Mouse (Mus musculus): ENCODE results near the gene Kcmf1. TPM values are rescaled to one million over a fixed set of nuclear protein-coding genes. Genes with fewer than 3 reads are reported as not detected.

Kcmf1 gene
- polyA plus RNA-seq, 1 experiment from 2014 or later, result 37.7 TPM

DNA sequence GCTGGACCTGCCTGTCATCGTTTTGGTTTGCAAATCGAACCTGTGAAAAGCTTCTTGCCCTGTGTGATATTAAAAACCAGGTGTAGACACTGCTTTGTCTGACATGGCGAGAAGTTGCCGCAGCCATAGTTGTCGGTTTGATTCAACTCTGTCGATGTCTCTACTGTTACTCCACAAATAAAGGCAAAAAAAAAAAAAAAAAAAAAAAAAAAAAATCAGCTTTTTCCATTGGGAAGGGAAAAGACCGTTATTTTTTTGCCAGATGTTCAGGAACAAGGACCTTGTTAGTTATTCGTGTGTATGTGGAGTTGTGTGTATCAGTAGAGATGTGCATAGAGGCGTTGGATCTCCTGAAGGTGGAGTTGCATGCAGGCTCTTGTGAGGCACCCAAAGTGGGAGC, 74.0 kb downstream of the Kcmf1 start:
- peak overlapping the region; percentile 57; the same call in 1 of the 2 replicates for H3K4me3 ChIP-seq
- peak overlapping the region; percentile 72; the same call in 1 of the 2 replicates for H3K27ac ChIP-seq
- no peak for DNase-seq (ENCODE audit: low spot score)
- no peaks in the 10 kb centered on the region for H3K36me3 ChIP-seq
- 41% methylated on average over 9 of the region's 9 CpGs for WGBS
- H3K27me3 ChIP-seq (ENCODE audit: insufficient read depth, poor library complexity, severe bottlenecking), result peaks cover 14% of the 10 kb centered on the region
- peaks cover 16% of the 10 kb centered on the region for H3K4me1 ChIP-seq
- no peaks in the 10 kb centered on the region for H3K9me3 ChIP-seq

DNA sequence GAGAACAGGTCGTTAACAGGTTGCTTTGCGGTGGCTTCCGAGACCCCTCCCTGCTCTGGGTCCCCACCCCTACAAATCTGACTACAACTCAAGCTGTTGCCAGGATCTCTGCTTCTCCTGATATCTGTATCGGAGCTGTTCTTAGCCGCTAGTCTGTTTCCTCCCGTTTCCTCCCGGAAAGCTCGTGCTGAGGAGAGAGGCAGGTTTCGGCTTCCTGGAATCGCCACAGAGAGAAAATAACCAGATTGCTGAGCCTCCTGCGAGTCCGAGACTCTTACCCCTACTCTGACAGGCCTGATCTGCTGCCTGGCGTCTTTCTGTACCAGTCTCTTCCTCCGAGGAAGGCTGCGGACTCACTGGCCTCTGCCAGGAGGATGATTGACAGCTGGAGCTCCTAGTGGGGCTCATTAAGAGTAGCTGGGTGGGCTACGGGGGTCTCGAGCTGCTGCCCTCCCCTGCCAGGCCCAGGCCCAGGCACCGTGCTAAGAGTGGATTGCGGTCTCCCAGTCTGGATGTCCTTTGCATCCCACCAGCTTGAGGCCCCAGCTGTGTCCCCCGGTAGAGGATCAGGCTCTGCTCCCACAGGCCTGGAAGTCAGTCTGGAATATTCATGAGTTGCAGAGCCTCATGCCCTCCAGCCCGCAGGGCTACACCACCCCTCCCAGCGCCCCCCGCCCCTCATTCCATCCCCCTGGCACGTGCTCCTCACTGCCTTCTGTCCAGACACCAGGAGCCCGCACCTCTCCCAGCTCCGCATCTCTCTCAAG, 74.6 kb downstream of the Kcmf1 start:
- Histone ChIP-seq H3K9me3 (no peaks in the 10 kb centered on the region), H3K4me3 (peak overlapping the region; percentile 57), H3K36me3 (no peaks in the 10 kb centered on the region), H3K4me1 (peaks cover 16% of the 10 kb centered on the region), H3K27ac (peak overlapping the region; percentile 72), H3K27me3 (ENCODE audit: insufficient read depth, poor library complexity, severe bottlenecking) (peaks cover 14% of the 10 kb centered on the region)
- WGBS, result 4% methylated on average over 26 of the region's 26 CpGs
- DNase-seq (ENCODE audit: low spot score), result no peak

DNA sequence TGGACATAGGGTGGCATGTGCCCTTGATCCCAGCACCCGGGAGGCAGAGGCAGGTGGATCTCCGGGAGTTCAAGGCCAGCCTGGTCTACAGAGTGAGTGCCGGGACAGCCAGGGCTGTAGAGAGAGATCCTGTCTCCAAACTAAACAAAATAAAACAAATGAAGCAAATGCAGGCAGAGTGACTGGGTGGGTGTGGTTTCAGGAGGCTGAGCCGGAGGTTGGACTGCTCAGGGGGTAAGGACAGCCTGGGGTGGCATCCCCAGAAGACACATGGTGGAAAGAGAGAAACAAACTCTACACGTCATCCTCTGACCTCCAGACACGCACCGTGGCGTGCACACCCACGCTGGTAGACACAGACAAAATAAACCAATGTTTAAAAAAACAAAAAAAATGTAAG, 86.3 kb downstream of the Kcmf1 start:
- no peak overlapping the region for H3K27ac ChIP-seq
- no peak overlapping the region for H3K4me3 ChIP-seq
- DNase-seq (ENCODE audit: low spot score), result no peak
- 80% methylated on average over 9 of the region's 9 CpGs for WGBS
- H3K9me3 ChIP-seq, result no peaks in the 10 kb centered on the region
- no peaks in the 10 kb centered on the region for H3K4me1 ChIP-seq
- H3K27me3 ChIP-seq (ENCODE audit: insufficient read depth, poor library complexity, severe bottlenecking), result no peaks in the 10 kb centered on the region
- H3K36me3 ChIP-seq, result no peaks in the 10 kb centered on the region

DNA sequence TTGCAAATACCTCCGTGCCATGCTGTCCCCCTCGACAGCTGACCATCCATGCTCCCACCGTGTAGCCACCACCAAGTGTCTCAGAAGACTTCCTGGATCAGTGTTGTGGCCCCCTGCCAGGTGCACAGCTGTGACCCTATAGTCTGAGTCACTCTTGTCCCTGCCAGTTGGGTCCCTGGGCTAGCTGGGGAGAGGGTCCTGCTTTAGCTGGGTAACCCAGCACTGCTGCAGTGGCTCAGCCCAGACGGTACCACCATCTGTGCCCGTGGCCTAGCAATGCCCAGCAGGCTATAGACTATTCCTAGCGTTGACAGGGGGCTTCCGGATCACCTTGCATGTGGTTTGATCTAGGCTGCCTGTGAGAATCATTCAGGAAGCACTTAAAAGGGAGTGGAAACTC, 89.5 kb downstream of the Kcmf1 start:
- Histone ChIP-seq H3K36me3 (no peaks in the 10 kb centered on the region), H3K27me3 (ENCODE audit: insufficient read depth, poor library complexity, severe bottlenecking) (no peaks in the 10 kb centered on the region), H3K4me1 (no peaks in the 10 kb centered on the region), H3K27ac (no peak overlapping the region), H3K4me3 (no peak overlapping the region), H3K9me3 (no peaks in the 10 kb centered on the region)
- DNase-seq (ENCODE audit: low spot score), result no peak
- 74% methylated on average over 7 of the region's 7 CpGs for WGBS

DNA sequence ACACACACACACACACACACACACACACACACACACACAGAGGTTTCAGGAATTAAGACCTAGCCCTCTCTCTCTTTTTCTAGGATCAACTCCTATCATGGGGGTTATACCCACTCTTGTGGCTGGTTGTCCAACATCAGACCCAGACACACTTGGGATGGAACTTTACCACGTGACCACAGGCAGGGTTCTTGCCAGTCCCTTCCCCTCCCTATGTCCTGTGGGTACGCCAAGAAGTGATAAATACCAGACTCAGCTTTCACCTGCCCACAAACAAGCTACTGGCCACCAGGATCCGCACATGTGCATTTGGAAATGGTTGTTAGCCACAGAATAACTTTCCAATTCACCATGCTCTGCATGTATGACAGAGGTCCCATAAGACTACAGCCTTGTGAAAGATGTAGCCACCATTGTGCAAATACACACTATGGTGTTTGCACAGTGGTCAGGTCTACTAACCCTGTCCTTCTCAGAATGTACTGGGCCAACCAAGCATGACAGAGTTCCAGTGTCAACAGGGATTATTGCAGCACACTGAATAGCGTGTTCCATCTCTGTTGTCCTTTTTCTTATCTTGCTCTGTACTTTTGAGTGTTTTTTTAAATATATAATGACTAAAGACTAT, 90.1 kb downstream of the Kcmf1 start:
- no peak overlapping the region for H3K4me3 ChIP-seq
- DNase-seq (ENCODE audit: low spot score), result no peak
- no peaks in the 10 kb centered on the region for H3K4me1 ChIP-seq
- H3K9me3 ChIP-seq, result no peaks in the 10 kb centered on the region
- no peaks in the 10 kb centered on the region for H3K27me3 ChIP-seq (ENCODE audit: insufficient read depth, poor library complexity, severe bottlenecking)
- H3K27ac ChIP-seq, result no peak overlapping the region
- H3K36me3 ChIP-seq, result no peaks in the 10 kb centered on the region
- WGBS, result 71% methylated on average over 4 of the region's 4 CpGs

DNA sequence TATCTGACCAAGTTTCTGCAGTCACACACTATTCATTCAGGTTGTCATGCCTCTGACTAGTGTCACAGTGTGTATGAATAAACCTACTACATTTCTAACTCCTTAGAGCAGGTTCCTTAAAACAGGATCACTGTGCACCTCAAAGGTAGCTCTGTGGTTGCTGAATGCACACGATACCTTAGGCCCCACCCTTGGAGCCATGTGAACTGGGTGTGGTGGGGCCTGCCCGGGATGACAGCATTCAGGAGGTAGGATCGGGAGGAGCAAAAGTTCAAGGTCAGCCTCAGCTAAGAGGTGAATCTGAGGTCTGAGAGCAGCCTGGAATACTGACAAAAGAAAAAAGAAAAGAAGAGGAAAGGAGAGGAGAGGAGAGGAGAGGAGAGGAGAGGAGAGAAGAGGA, 91.4 kb downstream of the Kcmf1 start:
- Histone ChIP-seq H3K27ac (no peak overlapping the region), H3K9me3 (no peaks in the 10 kb centered on the region), H3K4me3 (no peak overlapping the region), H3K36me3 (no peaks in the 10 kb centered on the region), H3K27me3 (ENCODE audit: insufficient read depth, poor library complexity, severe bottlenecking) (no peaks in the 10 kb centered on the region), H3K4me1 (no peaks in the 10 kb centered on the region)
- 51% methylated on average over 3 of the region's 3 CpGs for WGBS
- no peak for DNase-seq (ENCODE audit: low spot score)

DNA sequence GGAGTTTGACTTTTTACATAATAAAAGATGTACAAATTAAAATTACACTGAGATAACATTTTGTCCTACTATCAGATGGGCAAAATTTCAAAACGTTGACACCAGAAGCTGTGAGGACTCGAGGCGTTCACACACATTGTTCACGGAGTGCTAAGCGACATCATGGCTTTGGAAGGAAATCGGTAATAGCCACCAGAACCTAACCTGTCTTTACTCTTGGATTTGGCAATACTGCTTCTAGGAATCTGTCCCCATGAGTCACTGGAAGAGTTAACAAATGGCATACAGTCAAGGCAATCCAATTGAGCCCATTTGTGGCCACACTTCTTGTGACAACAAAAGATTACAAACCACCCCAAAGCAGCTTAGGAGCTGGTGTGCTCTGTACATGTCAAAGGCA, 96.1 kb downstream of the Kcmf1 start:
- H3K36me3 ChIP-seq, result no peaks in the 10 kb centered on the region
- no peak overlapping the region for H3K27ac ChIP-seq
- H3K9me3 ChIP-seq, result no peaks in the 10 kb centered on the region
- DNase-seq (ENCODE audit: low spot score), result no peak
- no peaks in the 10 kb centered on the region for H3K27me3 ChIP-seq (ENCODE audit: insufficient read depth, poor library complexity, severe bottlenecking)
- 75% methylated on average over 6 of the region's 6 CpGs for WGBS
- H3K4me1 ChIP-seq, result no peaks in the 10 kb centered on the region
- H3K4me3 ChIP-seq, result no peak overlapping the region

DNA sequence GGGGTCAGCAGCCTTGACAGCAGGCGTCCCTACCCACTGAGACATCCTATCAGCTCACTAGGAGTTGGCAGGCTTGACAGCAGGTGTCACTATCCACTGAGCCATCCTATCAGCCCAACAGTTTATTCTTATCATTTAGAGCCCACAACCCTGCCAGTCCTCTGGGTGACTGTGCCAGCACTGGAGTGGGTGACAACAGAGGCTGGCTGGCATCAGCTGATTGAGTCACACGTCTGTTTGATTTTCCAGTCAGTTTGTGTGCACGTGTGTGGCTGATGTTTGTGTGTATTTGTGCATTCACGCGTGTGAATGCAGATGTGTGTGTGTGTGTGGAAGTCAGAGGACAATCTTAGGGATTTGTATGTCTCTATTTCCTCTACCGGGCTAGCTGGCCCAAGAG, 97.7 kb downstream of the Kcmf1 start:
- Histone ChIP-seq H3K27me3 (ENCODE audit: insufficient read depth, poor library complexity, severe bottlenecking) (no peaks in the 10 kb centered on the region), H3K9me3 (no peaks in the 10 kb centered on the region), H3K36me3 (no peaks in the 10 kb centered on the region), H3K4me3 (no peak overlapping the region), H3K4me1 (no peaks in the 10 kb centered on the region), H3K27ac (no peak overlapping the region)
- 88% methylated on average over 6 of the region's 6 CpGs for WGBS
- DNase-seq (ENCODE audit: low spot score), result no peak

DNA sequence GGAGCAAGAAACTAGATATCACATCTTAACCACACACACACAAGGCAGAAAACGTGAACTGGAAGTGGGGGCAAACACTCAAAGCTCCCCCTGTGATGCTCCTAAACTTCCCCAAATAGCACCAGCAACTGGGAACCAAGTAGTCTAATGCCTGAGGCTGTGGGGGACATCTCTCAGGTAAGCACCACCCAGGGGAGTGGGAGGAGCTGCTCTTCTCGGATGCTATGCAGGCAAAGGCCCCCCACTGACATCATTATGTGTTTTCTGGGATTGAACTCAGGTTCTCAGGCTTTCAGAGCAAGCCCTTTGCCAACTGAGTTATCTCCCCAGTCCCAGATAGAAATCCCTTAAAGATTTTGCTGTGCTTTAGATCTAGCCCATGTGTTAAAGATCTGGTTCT, 99.1 kb downstream of the Kcmf1 start:
- no peaks in the 10 kb centered on the region for H3K27me3 ChIP-seq (ENCODE audit: insufficient read depth, poor library complexity, severe bottlenecking)
- no peak overlapping the region for H3K4me3 ChIP-seq
- WGBS, result 47% methylated on average over 2 of the region's 2 CpGs
- no peaks in the 10 kb centered on the region for H3K36me3 ChIP-seq
- H3K9me3 ChIP-seq, result no peaks in the 10 kb centered on the region
- no peak overlapping the region for H3K27ac ChIP-seq
- H3K4me1 ChIP-seq, result no peaks in the 10 kb centered on the region
- no peak for DNase-seq (ENCODE audit: low spot score)

DNA sequence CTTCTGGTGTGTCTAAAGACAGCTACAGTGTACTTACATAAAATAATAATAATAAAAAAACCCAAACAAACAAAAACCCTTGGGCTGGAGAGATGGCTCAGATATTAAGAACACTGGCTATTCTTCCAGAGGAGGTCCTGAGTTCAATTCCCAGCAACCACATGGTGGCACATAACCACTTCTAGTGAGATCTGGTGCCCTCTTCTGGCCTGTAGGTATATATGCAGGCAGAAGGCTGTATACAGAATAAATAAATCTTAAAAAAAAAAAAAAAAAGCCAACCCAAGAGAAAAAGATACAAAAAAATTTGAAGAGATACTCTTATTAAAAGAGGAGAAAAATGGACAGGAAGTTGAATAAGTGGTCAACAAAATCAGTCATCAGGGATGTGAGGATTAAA, 102.0 kb downstream of the Kcmf1 start:
- no peak for DNase-seq (ENCODE audit: low spot score)
- Histone ChIP-seq H3K4me3 (no peak overlapping the region), H3K27ac (no peak overlapping the region), H3K27me3 (ENCODE audit: insufficient read depth, poor library complexity, severe bottlenecking) (no peaks in the 10 kb centered on the region), H3K36me3 (no peaks in the 10 kb centered on the region), H3K4me1 (no peaks in the 10 kb centered on the region), H3K9me3 (no peaks in the 10 kb centered on the region)

DNA sequence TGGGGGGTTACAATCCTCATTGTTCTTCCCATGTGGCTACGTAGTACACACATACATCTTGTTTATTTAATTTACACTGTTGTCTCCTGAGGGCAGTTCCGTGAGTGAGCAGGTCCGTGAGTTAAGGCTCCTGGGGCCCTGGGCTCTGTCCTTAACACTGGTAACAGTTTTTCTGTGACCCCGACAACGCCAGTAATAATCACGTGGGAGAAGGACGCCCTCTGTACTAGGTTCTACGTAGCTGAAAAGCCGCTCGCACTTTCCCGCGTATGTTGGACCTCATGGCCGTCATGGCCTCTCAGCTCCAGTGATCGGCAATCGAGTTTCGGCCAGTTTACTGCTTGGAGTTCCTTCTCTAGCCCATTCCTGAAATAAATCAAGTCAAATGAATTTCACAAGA, 104.3 kb downstream of the Kcmf1 start:
- 52% methylated on average over 16 of the region's 16 CpGs for WGBS

DNA sequence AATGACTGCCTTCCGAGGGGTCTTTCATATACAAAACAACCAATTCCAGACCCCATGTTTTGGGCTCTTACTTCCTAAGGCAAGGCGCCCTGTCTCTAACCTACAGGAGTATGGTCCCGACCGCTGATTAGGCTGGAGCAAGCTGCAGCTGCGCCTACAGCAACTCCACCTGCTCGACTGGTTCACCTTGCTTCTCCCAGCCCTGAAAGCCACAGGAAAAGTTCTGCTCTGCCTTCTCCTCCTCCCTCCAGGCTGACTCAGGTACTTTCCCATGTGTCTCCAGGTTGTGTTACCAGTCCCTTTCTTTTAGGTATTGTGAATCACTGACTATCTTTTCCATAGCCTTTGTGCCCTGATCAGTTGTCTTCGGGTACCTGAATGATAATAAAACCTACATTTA, 104.9 kb downstream of the Kcmf1 start:
- Histone ChIP-seq H3K4me1 (0 out of 2 replicates have a peak, but pooled peaks cover 2% of the 10 kb centered on the region), H3K27me3 (ENCODE audit: insufficient read depth, poor library complexity, severe bottlenecking) (no peaks in the 10 kb centered on the region), H3K4me3 (no peak overlapping the region), H3K9me3 (no peaks in the 10 kb centered on the region), H3K36me3 (no peaks in the 10 kb centered on the region), H3K27ac (no peak overlapping the region)
- WGBS, result 42% methylated on average over 7 of the region's 7 CpGs
- no peak for DNase-seq (ENCODE audit: low spot score)

More for the DNA sequence above, 104.3 kb downstream of the Kcmf1 start:
- H3K27ac ChIP-seq, result no peak overlapping the region
- no peaks in the 10 kb centered on the region for H3K9me3 ChIP-seq
- no peak for DNase-seq (ENCODE audit: low spot score)
- no peaks in the 10 kb centered on the region for H3K27me3 ChIP-seq (ENCODE audit: insufficient read depth, poor library complexity, severe bottlenecking)
- no peaks in the 10 kb centered on the region for H3K36me3 ChIP-seq
- H3K4me1 ChIP-seq, result no peaks in the 10 kb centered on the region
- no peak overlapping the region for H3K4me3 ChIP-seq

DNA sequence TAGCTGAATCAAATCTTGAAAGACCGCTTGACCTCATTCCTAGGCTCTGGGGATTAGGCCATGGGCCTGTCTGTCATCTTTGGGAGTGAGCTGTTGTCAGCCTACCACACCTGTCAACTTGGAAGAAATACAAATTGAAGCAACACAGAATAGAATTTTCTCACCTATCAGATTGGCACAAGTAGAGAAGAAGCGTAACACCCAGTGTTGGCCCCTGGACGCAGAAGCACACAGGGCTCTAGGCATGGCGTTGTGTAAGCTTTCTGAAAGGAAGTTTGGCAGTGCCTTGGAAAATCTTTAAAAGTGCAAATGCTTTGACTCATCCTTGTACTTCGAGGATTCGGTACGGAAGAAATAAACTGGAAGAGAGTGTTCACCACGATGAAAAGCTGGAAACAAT, 107.1 kb downstream of the Kcmf1 start:
- no peak overlapping the region for H3K4me3 ChIP-seq
- no peaks in the 10 kb centered on the region for H3K36me3 ChIP-seq
- no peaks in the 10 kb centered on the region for H3K27me3 ChIP-seq (ENCODE audit: insufficient read depth, poor library complexity, severe bottlenecking)
- H3K4me1 ChIP-seq, result peaks cover 15% of the 10 kb centered on the region; the same call in 1 of the 2 replicates
- no peak overlapping the region for H3K27ac ChIP-seq
- no peak for DNase-seq (ENCODE audit: low spot score)
- no peaks in the 10 kb centered on the region for H3K9me3 ChIP-seq
- 90% methylated on average over 8 of the region's 8 CpGs for WGBS

Measured in heart, embryonic 10.5 days (tissue).